Mouse (Mus musculus) gastrocnemius, postnatal 14 days (tissue): ENCODE data around the gene Fgf18. TPM values are rescaled to one million over a fixed set of nuclear protein-coding genes. Genes with fewer than 3 reads are reported as not detected.

Source experiments
- DNase-seq: peaks from one replicate; pipeline ENCODE4 v3.0.0; 2021; ENCODE audit warnings: mixed read lengths
- intact Hi-C: fragments of 180-260 bp; cut with DNase I; formaldehyde crosslinking; loops from one replicate; pipeline ENCODE4 v1.15.1; 2025; ENCODE audit warnings: low total_unique reads
- total RNA-seq, 2 experiments: library from RNA; stranded (reverse); gene quantifications; 2 replicates each; pipeline ENCODE4 v1.2.3; 2021

Gene Fgf18
- total RNA-seq, 2 experiments from 2014 or later = 1.9 to 5.6 TPM

- intact Hi-C loops = no loop called here
- DNase-seq = no peak
Observed at GRCm38 (mm10) chr11:33085054-33085453, 62.1 kb downstream of the Fgf18 start.

- DNase-seq = no peak
- intact Hi-C loops = no loop called here
Observed at GRCm38 (mm10) chr11:33084041-33084440, 63.2 kb downstream of the Fgf18 start.

- no peak for DNase-seq
- intact Hi-C loops = no loop called here
Observed at GRCm38 (mm10) chr11:33081175-33081574, 66.0 kb downstream of the Fgf18 start.

GRCm38 (mm10) chr11:33080046-33080808 lies 67.0 kb downstream of the Fgf18 start:
- intact Hi-C loops = no loop called here
- DNase-seq = no peak

GRCm38 (mm10) chr11:33079424-33079823 lies 67.8 kb downstream of the Fgf18 start:
- DNase-seq = no peak
- intact Hi-C loops = no loop called here

GRCm38 (mm10) chr11:33078036-33078435 lies 69.2 kb downstream of the Fgf18 start:
- no peak for DNase-seq
- intact Hi-C loops = no loop called here

- DNase-seq = peak; percentile 52
- intact Hi-C loops = no loop called here
Observed at GRCm38 (mm10) chr11:33075293-33075692, 71.9 kb downstream of the Fgf18 start.

- peak; percentile 28 for DNase-seq
- intact Hi-C loops = no loop called here
Observed at GRCm38 (mm10) chr11:33074541-33074940, 72.7 kb downstream of the Fgf18 start.

GRCm38 (mm10) chr11:33071358-33071922 lies 75.8 kb downstream of the Fgf18 start:
- no peak for DNase-seq
- intact Hi-C loops = no loop called here

GRCm38 (mm10) chr11:33070520-33070919 lies 76.7 kb downstream of the Fgf18 start:
- intact Hi-C loops = no loop called here
- DNase-seq = peak; percentile 26

Other genes starting within 250 kb of the Fgf18 start
- gene Npm1, start 15.8 kb upstream of the Fgf18 start, total RNA-seq = 100 to 1,000 TPM; 136 to 145 TPM
- not detected for gene Tlx3, start 56.2 kb upstream of the Fgf18 start, total RNA-seq
- gene Gm12117, start 129.3 kb upstream of the Fgf18 start, total RNA-seq = not detected